Mouse (Mus musculus) 416B (cell line): Measurements from ENCODE around the gene Hivep2.

Source experiments
- DNase-seq: peaks from one replicate; pipeline ENCODE4 v3.0.0; 2011; ENCODE audit warnings: low read depth

Gene Hivep2

GRCm38 (mm10) chr10:13965974-13966829, at the start of gene Hivep2:
TSS of gene Hivep2 (plus strand) at chr10:13966075.
- peak; percentile 52 for DNase-seq

- no peak for DNase-seq
Measured at GRCm38 (mm10) chr10:13916645-13917342, 49.1 kb upstream of the Hivep2 start.

GRCm38 (mm10) chr10:13921641-13922385, 44.1 kb upstream of the Hivep2 start:
- DNase-seq, result no peak

- DNase-seq, result peak; percentile 32
Measured at GRCm38 (mm10) chr10:13929306-13929705, 36.6 kb upstream of the Hivep2 start.

GRCm38 (mm10) chr10:13932147-13932546, 33.7 kb upstream of the Hivep2 start:
- DNase-seq, result peak; percentile 42

GRCm38 (mm10) chr10:13933320-13933719, 32.6 kb upstream of the Hivep2 start:
- DNase-seq, result peak; percentile 17

GRCm38 (mm10) chr10:13935646-13936045, 30.2 kb upstream of the Hivep2 start:
- no peak for DNase-seq

GRCm38 (mm10) chr10:13941406-13941805, 24.5 kb upstream of the Hivep2 start:
- DNase-seq, result peak; percentile 79

GRCm38 (mm10) chr10:13943706-13944105, 22.2 kb upstream of the Hivep2 start:
- no peak for DNase-seq

- DNase-seq, result no peak
Measured at GRCm38 (mm10) chr10:13946498-13946897, 19.4 kb upstream of the Hivep2 start.

GRCm38 (mm10) chr10:13962965-13963364, 2.9 kb upstream of the Hivep2 start:
- DNase-seq, result no peak

GRCm38 (mm10) chr10:13963908-13964500, 1.9 kb upstream of the Hivep2 start:
- DNase-seq, result peak; percentile 79

GRCm38 (mm10) chr10:13964501-13965281, 1.2 kb upstream of the Hivep2 start:
- DNase-seq, result peak; percentile 88

- peak; percentile 91 for DNase-seq
Measured at GRCm38 (mm10) chr10:13965316-13965973, 430 bp upstream of the Hivep2 start.

GRCm38 (mm10) chr10:13966830-13967450, 1.1 kb downstream of the Hivep2 start:
- DNase-seq, result peak; percentile 47

GRCm38 (mm10) chr10:13967451-13968233, 1.8 kb downstream of the Hivep2 start:
- DNase-seq, result peak; percentile 85

- DNase-seq, result peak; percentile 72
Measured at GRCm38 (mm10) chr10:13968234-13968555, 2.3 kb downstream of the Hivep2 start.

- DNase-seq, result peak; percentile 85
Measured at GRCm38 (mm10) chr10:13968989-13969388, 3.1 kb downstream of the Hivep2 start.

- peak; percentile 53 for DNase-seq
Measured at GRCm38 (mm10) chr10:13970321-13970720, 4.4 kb downstream of the Hivep2 start.

GRCm38 (mm10) chr10:13971268-13971667, 5.4 kb downstream of the Hivep2 start:
- DNase-seq, result no peak
